Comparison of ENCODE assay signal across 11 mouse cellular contexts in the genomic region with DNA sequence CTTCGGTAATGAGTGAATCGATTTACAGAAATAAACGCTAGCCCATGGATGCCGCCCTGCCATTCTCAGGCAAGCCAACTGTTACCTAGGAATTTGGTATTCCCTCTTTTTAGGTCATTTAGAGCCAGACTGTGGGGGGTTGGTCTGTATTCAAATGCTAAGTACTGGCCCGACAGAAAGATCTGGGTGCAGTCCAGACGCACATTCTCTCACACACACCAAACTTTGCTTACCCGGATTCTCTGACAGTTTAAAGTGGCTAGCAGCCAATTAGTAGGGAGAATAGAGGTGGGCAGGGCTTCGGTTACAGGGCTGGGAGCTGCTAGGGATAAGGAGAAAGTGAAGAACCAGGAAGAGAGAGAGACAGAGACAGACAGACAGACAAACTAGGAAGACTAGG. TPM values are rescaled to one million over a fixed set of nuclear protein-coding genes. Genes with fewer than 3 reads are reported as not detected.
DNase-seq lines count a peak whose midpoint lies in the region; ATAC-seq and TF ChIP-seq lines count a peak whose summit lies in the region.
"Had no signal": no experiment of that assay in that cellular context is flagged by ENCODE, and none has a peak within 500 bp of the region (broad histone marks: within the 10 kb centered on the region; RNA-seq: fewer than 3 reads in every experiment).

No protein-coding gene starts in this region.

- H3K9ac ChIP-seq in heart, postnatal 0 days (replicated peaks; ENCODE audit: low read depth, low read length), result no peak overlapping the region
- H3K9ac ChIP-seq in neural tube, embryonic 13.5 days, result no peak overlapping the region
- no peak overlapping the region for H3K9ac ChIP-seq in forebrain, embryonic 15.5 days (replicated peaks)
- H3K9ac ChIP-seq: liver, embryonic 13.5 days had no signal

- no peak overlapping the region for H3K27ac ChIP-seq in heart, postnatal 0 days (ENCODE audit: low read depth)
- no peak overlapping the region for H3K27ac ChIP-seq in neural tube, embryonic 13.5 days (replicated peaks)
- no peak overlapping the region for H3K27ac ChIP-seq in forebrain, embryonic 15.5 days (replicated peaks)
- H3K27ac ChIP-seq: heart, adult 2 months; liver, embryonic 13.5 days had no signal

- H3K4me3 ChIP-seq in heart, postnatal 0 days (ENCODE audit: low read depth, low read length), result no peak overlapping the region
- no peak overlapping the region for H3K4me3 ChIP-seq in neural tube, embryonic 13.5 days
- H3K4me3 ChIP-seq in forebrain, embryonic 15.5 days, result no peak overlapping the region
- H3K4me3 ChIP-seq: heart, adult 2 months; liver, embryonic 13.5 days had no signal

- peak; percentile 18 for DNase-seq in heart, postnatal 0 days (ENCODE audit: low spot score)
- no peak for DNase-seq in heart, postnatal 36 days
- DNase-seq in neural tube, embryonic 10.5 days (ENCODE audit: extremely low spot score, low spot score), result no peak
- no peak for DNase-seq in adrenal gland, postnatal 25 days
- DNase-seq in urinary bladder, adult 2 months (ENCODE audit: low spot score), result no peak
- no peak for DNase-seq in kidney, adult 18-20 months
- DNase-seq: heart, adult 2 months; liver, embryonic 13.5 days; thymus, adult 18-20 months had no signal

- H3K27me3 ChIP-seq in heart, postnatal 0 days (ENCODE audit: control insufficient read depth, insufficient read depth, low read length), result no peaks in the 10 kb centered on the region
- no peaks in the 10 kb centered on the region for H3K27me3 ChIP-seq in neural tube, embryonic 13.5 days
- no peaks in the 10 kb centered on the region for H3K27me3 ChIP-seq in forebrain, embryonic 15.5 days
- H3K27me3 ChIP-seq: liver, embryonic 13.5 days had no signal

- H3K36me3 ChIP-seq in heart, postnatal 0 days (replicated peaks; ENCODE audit: control insufficient read depth, insufficient read depth, low read length), result peaks cover 13% of the 10 kb centered on the region; the same call in 1 of the 2 replicates
- peaks cover 20% of the 10 kb centered on the region; the same call in 1 of the 2 replicates for H3K36me3 ChIP-seq in neural tube, embryonic 13.5 days
- H3K36me3 ChIP-seq in forebrain, embryonic 15.5 days, result no peaks in the 10 kb centered on the region

- ATAC-seq in heart, postnatal 0 days (ENCODE audit: insufficient read depth, low read depth), result no peak
- ATAC-seq in neural tube, embryonic 13.5 days (ENCODE audit: low read depth), result peak; percentile 78
- ATAC-seq in forebrain, embryonic 15.5 days (replicated peaks), result peak; percentile 74

- no peak overlapping the region for H3K4me2 ChIP-seq in heart, postnatal 0 days (ENCODE audit: low read depth, low read length)
- H3K4me2 ChIP-seq in neural tube, embryonic 13.5 days, result no peak overlapping the region
- no peak overlapping the region for H3K4me2 ChIP-seq in forebrain, embryonic 15.5 days (replicated peaks)
- H3K4me2 ChIP-seq: liver, embryonic 13.5 days had no signal

- TF ChIP-seq EP300 in heart, postnatal 0 days (IDR thresholded peaks at IDR 0.05; ENCODE audit: low read depth), result no peak

- no peaks in the 10 kb centered on the region for H3K9me3 ChIP-seq in heart, postnatal 0 days (replicated peaks; ENCODE audit: control insufficient read depth, low read length)
- no peaks in the 10 kb centered on the region for H3K9me3 ChIP-seq in neural tube, embryonic 13.5 days
- H3K9me3 ChIP-seq in forebrain, embryonic 15.5 days, result no peaks in the 10 kb centered on the region
- H3K9me3 ChIP-seq: liver, embryonic 13.5 days had no signal

- WGBS in heart, postnatal 0 days, result 65% methylated on average over 8 of the region's 8 CpGs
- 64% methylated on average over 8 of the region's 8 CpGs for WGBS in neural tube, embryonic 13.5 days
- 25% methylated on average over 8 of the region's 8 CpGs for WGBS in forebrain, embryonic 15.5 days

- H3K4me1 ChIP-seq in heart, postnatal 0 days (ENCODE audit: control insufficient read depth, insufficient read depth), result no peaks in the 10 kb centered on the region
- H3K4me1 ChIP-seq in neural tube, embryonic 13.5 days (replicated peaks), result peaks cover 12% of the 10 kb centered on the region; the same call in 1 of the 2 replicates
- peaks cover 18% of the 10 kb centered on the region; the same call in 1 of the 2 replicates for H3K4me1 ChIP-seq in forebrain, embryonic 15.5 days

- no peak for TF ChIP-seq CTCF in heart, postnatal 0 days (IDR thresholded peaks at IDR 0.05; ENCODE audit: low read depth)

- intact Hi-C loops in heart, postnatal 36 days (cut with DNase I), result no loop called here

RNA-seq across cellular contexts. Expression of a gene that starts 55.5 kb away (rescaled TPM):
- total RNA-seq in heart, postnatal 0 days (2014; rRNA removed; ENCODE audit: low replicate concordance), result 25.8 and 29.9 TPM in 2 replicates
- 5.0 and 5.2 TPM in 2 replicates for polyA plus RNA-seq in heart, postnatal 0 days (2015; fragmentation: Nextera tagmentation; extraction: Ambion mirVana)
- total RNA-seq in heart, postnatal 36 days (2021), result 10 to 100 TPM; 31.2 to 31.9 TPM
- polyA plus RNA-seq in neural tube, embryonic 13.5 days (2015; fragmentation: Nextera tagmentation; extraction: Ambion mirVana), result 27.0 and 31.1 TPM in 2 replicates
- 26.2 and 26.3 TPM in 2 replicates for polyA plus RNA-seq in forebrain, embryonic 15.5 days (2015; fragmentation: Nextera tagmentation; extraction: Ambion mirVana)
- total RNA-seq in adrenal gland, postnatal 25 days (2021), result 49.6 and 54.3 TPM in 2 replicates
- 23.6 and 24.7 TPM in 2 replicates for polyA plus RNA-seq in urinary bladder, adult 2 months (2012; rRNA removed)
